Mouse (Mus musculus) embryo, embryonic 10.5 days (tissue): ENCODE measurements at regions not wholly inside any gene's neighbourhood (a gene's known extent, or its start where the extent isn't known, plus 50 kb on each side); places are given as distances from the start of the nearest gene placed in this dataset.

Experiments
- DNase-seq: peaks from one replicate; pipeline ENCODE4 v3.0.0-alpha.2; 2015; ENCODE audit warnings: low spot score

- DNase-seq, result no peak
Observed at GRCm38 (mm10) chr4:78494117-78494516, 282.4 kb upstream of the Ptprd start.

- no peak for DNase-seq
Observed at GRCm38 (mm10) chr4:78466591-78466990, 254.8 kb upstream of the Ptprd start.

- DNase-seq, result peak; percentile 7
Observed at GRCm38 (mm10) chr4:78456284-78456683, 244.5 kb upstream of the Ptprd start.

GRCm38 (mm10) chr4:78417153-78417552 is 205.4 kb upstream of the Ptprd start:
- DNase-seq, result no peak

GRCm38 (mm10) chr4:78389406-78389805 is 177.6 kb upstream of the Ptprd start:
- DNase-seq, result no peak

- no peak for DNase-seq
Observed at GRCm38 (mm10) chr4:78355162-78355561, 143.4 kb upstream of the Ptprd start.

- no peak for DNase-seq
Observed at GRCm38 (mm10) chr4:78335777-78336176, 124.0 kb upstream of the Ptprd start.

- no peak for DNase-seq
Observed at GRCm38 (mm10) chr4:78288506-78288905, 76.7 kb upstream of the Ptprd start.
